Mouse (Mus musculus): ENCODE results near the gene Metap1d. TPM values are rescaled to one million over a fixed set of nuclear protein-coding genes. Genes with fewer than 3 reads are reported as not detected.

Metap1d gene
- polyA plus RNA-seq, 1 experiment: 3.5 TPM

DNA sequence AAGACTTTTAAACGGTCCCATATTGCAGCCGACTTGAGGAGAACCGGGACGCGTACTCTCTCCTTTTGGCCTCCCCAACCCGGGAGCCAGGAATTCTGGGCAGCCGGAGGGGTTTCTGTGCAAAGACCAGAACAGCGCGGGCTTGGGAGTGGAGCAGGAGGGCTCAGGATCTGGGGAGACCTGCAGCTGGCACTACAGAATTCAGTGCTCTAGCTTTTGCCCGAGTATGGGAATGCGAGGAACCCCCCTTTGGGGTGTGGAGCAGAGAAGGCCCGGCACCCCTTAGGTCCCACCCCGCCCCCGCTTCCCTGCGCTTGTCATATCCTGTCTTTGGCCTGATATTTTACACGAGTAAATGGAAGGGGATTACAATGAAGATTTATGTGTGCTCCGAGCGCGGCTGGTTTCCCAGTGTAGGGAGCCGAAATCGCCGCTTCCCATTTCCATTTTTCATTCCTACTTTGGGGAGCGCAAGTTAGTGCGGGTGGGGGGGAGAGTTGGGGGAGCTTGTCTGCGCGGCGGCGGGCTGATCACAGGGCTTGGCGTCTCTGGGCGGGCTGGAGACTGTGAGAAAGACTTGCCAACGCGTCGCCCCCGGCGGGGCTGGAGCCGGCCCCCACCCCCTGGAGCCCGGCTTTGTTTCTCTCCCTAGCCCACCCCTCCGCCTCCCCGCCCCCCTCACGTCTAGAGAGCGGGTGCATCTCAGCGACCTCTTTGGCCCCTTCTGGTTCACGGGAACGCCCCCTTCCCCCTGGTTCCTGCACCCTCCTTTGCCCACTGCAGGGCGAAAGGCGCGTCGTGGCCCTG is 87.7 kb downstream of the Metap1d start:
- TF ChIP-seq GATA1 (IDR thresholded peaks at IDR 0.05; ENCODE audit: borderline replicate concordance, low read length) (no peak), FLI1 (IDR thresholded peaks at IDR 0.05; ENCODE audit: low read length) (no peak)
- Histone ChIP-seq H3K4me1 (peaks cover 65% of the 10 kb centered on the region), H3K36me3 (replicated peaks; ENCODE audit: low read length) (no peaks in the 10 kb centered on the region), H3K4me3 (replicated peaks) (peak overlapping the region; percentile 64), H3K9me3 (no peaks in the 10 kb centered on the region), H3K27me3 (replicated peaks) (peaks cover 98% of the 10 kb centered on the region)

DNA sequence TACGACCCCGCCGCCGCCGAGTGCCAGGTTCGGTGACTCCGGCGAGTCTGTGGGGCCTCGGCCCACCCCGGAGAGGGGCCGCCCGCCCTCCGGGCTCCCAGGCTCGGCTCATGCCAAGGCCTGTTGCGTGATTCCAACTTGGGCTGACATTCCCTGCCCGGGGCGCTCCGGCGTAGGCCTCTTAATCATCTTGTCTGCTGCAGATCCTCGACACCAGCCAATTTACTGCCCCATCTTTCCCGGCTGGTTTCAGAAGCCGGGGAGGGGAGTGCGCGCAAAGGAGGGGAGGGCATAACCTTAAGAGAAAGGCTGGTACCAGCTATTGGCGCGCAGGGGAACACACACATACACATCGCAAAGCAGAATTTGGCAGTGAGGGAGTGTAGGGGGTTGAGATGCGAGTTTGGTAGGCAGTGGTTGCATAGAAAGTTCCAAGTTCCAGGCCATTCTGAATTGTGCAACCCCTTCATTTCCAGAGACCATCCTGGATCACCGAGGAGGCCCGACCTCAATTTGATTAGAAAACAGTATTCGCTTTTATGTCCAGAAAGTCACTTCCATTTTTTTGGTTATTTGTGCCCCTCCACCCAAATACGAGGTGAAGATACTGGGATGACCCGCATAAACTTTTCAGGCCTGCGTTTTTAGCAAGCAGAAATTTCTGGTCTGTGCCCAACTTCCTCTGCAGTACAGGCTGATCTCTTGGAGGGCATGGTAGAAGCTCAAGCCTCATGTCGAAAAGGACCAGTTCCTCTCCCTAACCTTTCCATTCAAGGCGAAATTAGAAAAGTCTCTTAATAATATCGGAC is 88.5 kb downstream of the Metap1d start:
- Histone ChIP-seq H3K4me1 (peaks cover 73% of the 10 kb centered on the region), H3K4me3 (replicated peaks) (peak overlapping the region; percentile 65), H3K36me3 (replicated peaks; ENCODE audit: low read length) (no peaks in the 10 kb centered on the region), H3K9me3 (no peaks in the 10 kb centered on the region), H3K27me3 (replicated peaks) (peaks cover 98% of the 10 kb centered on the region)
- TF ChIP-seq GATA1 (IDR thresholded peaks at IDR 0.05; ENCODE audit: borderline replicate concordance, low read length): no peak

GRCm38 (mm10) chr2:71542227-71542815 is 89.2 kb downstream of the Metap1d start:
- Histone ChIP-seq H3K4me1 (peaks cover 78% of the 10 kb centered on the region), H3K9me3 (no peaks in the 10 kb centered on the region), H3K27me3 (replicated peaks) (peaks cover 99% of the 10 kb centered on the region), H3K4me3 (replicated peaks) (peak overlapping the region; percentile 25), H3K36me3 (replicated peaks; ENCODE audit: low read length) (no peaks in the 10 kb centered on the region)
- TF ChIP-seq FLI1 (IDR thresholded peaks at IDR 0.05; ENCODE audit: low read length) (no peak), GATA1 (IDR thresholded peaks at IDR 0.05; ENCODE audit: borderline replicate concordance, low read length) (no peak)

- Histone ChIP-seq H3K36me3 (replicated peaks; ENCODE audit: low read length) (no peaks in the 10 kb centered on the region), H3K9me3 (no peaks in the 10 kb centered on the region), H3K4me1 (peaks cover 78% of the 10 kb centered on the region), H3K4me3 (replicated peaks) (peak overlapping the region; percentile 81), H3K27me3 (replicated peaks) (peaks cover 95% of the 10 kb centered on the region)
- no peak for TF ChIP-seq FLI1 (IDR thresholded peaks at IDR 0.05; ENCODE audit: low read length)
- TF ChIP-seq GATA1 (IDR thresholded peaks at IDR 0.05; ENCODE audit: borderline replicate concordance, low read length): no peak
Measured at GRCm38 (mm10) chr2:71542816-71543301, 89.8 kb downstream of the Metap1d start.

- peaks cover 76% of the 10 kb centered on the region for H3K4me1 ChIP-seq
- H3K36me3 ChIP-seq (replicated peaks; ENCODE audit: low read length): no peaks in the 10 kb centered on the region
- no peaks in the 10 kb centered on the region for H3K9me3 ChIP-seq
- no peak overlapping the region for H3K4me3 ChIP-seq (replicated peaks)
- no peak for TF ChIP-seq FLI1 (IDR thresholded peaks at IDR 0.05; ENCODE audit: low read length)
- no peak for TF ChIP-seq GATA1 (IDR thresholded peaks at IDR 0.05; ENCODE audit: borderline replicate concordance, low read length)
- peaks cover 95% of the 10 kb centered on the region for H3K27me3 ChIP-seq (replicated peaks)
Measured at GRCm38 (mm10) chr2:71543531-71543930, 90.5 kb downstream of the Metap1d start.

GRCm38 (mm10) chr2:71543948-71544347 is 90.9 kb downstream of the Metap1d start:
- Histone ChIP-seq H3K4me1 (peaks cover 72% of the 10 kb centered on the region), H3K4me3 (replicated peaks) (peak overlapping the region; percentile 84), H3K36me3 (replicated peaks; ENCODE audit: low read length) (no peaks in the 10 kb centered on the region), H3K9me3 (no peaks in the 10 kb centered on the region), H3K27me3 (replicated peaks) (peaks cover 95% of the 10 kb centered on the region)
- no peak for TF ChIP-seq GATA1 (IDR thresholded peaks at IDR 0.05; ENCODE audit: borderline replicate concordance, low read length)

GRCm38 (mm10) chr2:71544391-71545285 is 91.6 kb downstream of the Metap1d start:
- TF ChIP-seq GATA1 (IDR thresholded peaks at IDR 0.05; ENCODE audit: borderline replicate concordance, low read length): no peak
- no peak for TF ChIP-seq FLI1 (IDR thresholded peaks at IDR 0.05; ENCODE audit: low read length)
- Histone ChIP-seq H3K4me3 (replicated peaks) (peak overlapping the region; percentile 84), H3K4me1 (peaks cover 65% of the 10 kb centered on the region)

GRCm38 (mm10) chr2:71545401-71545881 is 92.4 kb downstream of the Metap1d start:
- peaks cover 94% of the 10 kb centered on the region for H3K27me3 ChIP-seq (replicated peaks)
- H3K9me3 ChIP-seq: no peaks in the 10 kb centered on the region

More at GRCm38 (mm10) chr2:71544391-71545285, 91.6 kb downstream of the Metap1d start:
- Histone ChIP-seq H3K9me3 (no peaks in the 10 kb centered on the region), H3K36me3 (replicated peaks; ENCODE audit: low read length) (no peaks in the 10 kb centered on the region), H3K27me3 (replicated peaks) (peaks cover 95% of the 10 kb centered on the region)

More at GRCm38 (mm10) chr2:71545401-71545881, 92.4 kb downstream of the Metap1d start:
- peaks cover 59% of the 10 kb centered on the region for H3K4me1 ChIP-seq
- TF ChIP-seq FLI1 (IDR thresholded peaks at IDR 0.05; ENCODE audit: low read length) (no peak), GATA1 (IDR thresholded peaks at IDR 0.05; ENCODE audit: borderline replicate concordance, low read length) (no peak)
- H3K36me3 ChIP-seq (replicated peaks; ENCODE audit: low read length): no peaks in the 10 kb centered on the region
- H3K4me3 ChIP-seq (replicated peaks): peak overlapping the region; percentile 89
